Mouse (Mus musculus): Measurements from ENCODE around the gene Gtdc1. TPM values are rescaled to one million over a fixed set of nuclear protein-coding genes. Genes with fewer than 3 reads are reported as not detected.

Gene Gtdc1
- polyA plus RNA-seq, 1 experiment from 2014 or later = 8.5 TPM

- no peaks in the 10 kb centered on the region for H3K9me3 ChIP-seq (ENCODE audit: low read length)
- ATAC-seq (no peak), DNase-seq (no peak)
- H3K36me3 ChIP-seq (replicated peaks; ENCODE audit: insufficient read depth, low read length) = no peaks in the 10 kb centered on the region
- no peak for TF ChIP-seq CTCF (IDR thresholded peaks at IDR 0.05; ENCODE audit: low read depth)
- TF ChIP-seq EP300 (IDR thresholded peaks at IDR 0.05; ENCODE audit: low read depth) = no peak
- 64% methylated on average over 4 of the region's 4 CpGs for WGBS (ENCODE audit: insufficient replicate concordance)
- H3K4me1 ChIP-seq (ENCODE audit: insufficient read depth) = no peaks in the 10 kb centered on the region
- H3K4me3 ChIP-seq (ENCODE audit: low read depth, low read length) = no peak overlapping the region
- no peak overlapping the region for H3K4me2 ChIP-seq (ENCODE audit: low read depth, low read length)
- no peak overlapping the region for H3K9ac ChIP-seq (replicated peaks)
- no peak overlapping the region for H3K27ac ChIP-seq (ENCODE audit: low read depth)
- no peaks in the 10 kb centered on the region for H3K27me3 ChIP-seq (ENCODE audit: insufficient read depth, low read length)
Observed at GRCm38 (mm10) chr2:44700276-44700675, 227.2 kb downstream of the Gtdc1 start.

GRCm38 (mm10) chr2:44696441-44696840 is 231.0 kb downstream of the Gtdc1 start:
- 78% methylated on average over 3 of the region's 3 CpGs for WGBS (ENCODE audit: insufficient replicate concordance)
- no peak for ATAC-seq
- H3K4me1 ChIP-seq (ENCODE audit: insufficient read depth) = no peaks in the 10 kb centered on the region
- no peaks in the 10 kb centered on the region for H3K27me3 ChIP-seq (ENCODE audit: insufficient read depth, low read length)
- no peak for DNase-seq
- no peak overlapping the region for H3K4me3 ChIP-seq (ENCODE audit: low read depth, low read length)
- no peaks in the 10 kb centered on the region for H3K36me3 ChIP-seq (replicated peaks; ENCODE audit: insufficient read depth, low read length)
- H3K9me3 ChIP-seq (ENCODE audit: low read length) = no peaks in the 10 kb centered on the region
- no peak overlapping the region for H3K9ac ChIP-seq (replicated peaks)
- no peak overlapping the region for H3K4me2 ChIP-seq (ENCODE audit: low read depth, low read length)
- no peak for TF ChIP-seq EP300 (IDR thresholded peaks at IDR 0.05; ENCODE audit: low read depth)
- no peak for TF ChIP-seq CTCF (IDR thresholded peaks at IDR 0.05; ENCODE audit: low read depth)
- no peak overlapping the region for H3K27ac ChIP-seq (ENCODE audit: low read depth)

- TF ChIP-seq EP300 (IDR thresholded peaks at IDR 0.05; ENCODE audit: low read depth) (no peak), CTCF (IDR thresholded peaks at IDR 0.05; ENCODE audit: low read depth) (no peak)
- Histone ChIP-seq H3K27ac (ENCODE audit: low read depth) (no peak overlapping the region), H3K27me3 (ENCODE audit: insufficient read depth, low read length) (no peaks in the 10 kb centered on the region), H3K36me3 (replicated peaks; ENCODE audit: insufficient read depth, low read length) (no peaks in the 10 kb centered on the region), H3K4me3 (ENCODE audit: low read depth, low read length) (no peak overlapping the region), H3K9me3 (ENCODE audit: low read length) (no peaks in the 10 kb centered on the region), H3K4me1 (ENCODE audit: insufficient read depth) (no peaks in the 10 kb centered on the region), H3K4me2 (ENCODE audit: low read depth, low read length) (no peak overlapping the region), H3K9ac (replicated peaks) (no peak overlapping the region)
- 61% methylated on average over 1 of the region's 1 CpGs for WGBS (ENCODE audit: insufficient replicate concordance)
- DNase-seq (no peak), ATAC-seq (no peak)
Observed at GRCm38 (mm10) chr2:44693898-44694297, 233.6 kb downstream of the Gtdc1 start.

- WGBS (ENCODE audit: insufficient replicate concordance) = 81% methylated on average over 7 of the region's 7 CpGs
- DNase-seq (no peak), ATAC-seq (no peak)
- Histone ChIP-seq H3K9ac (replicated peaks) (no peak overlapping the region), H3K4me3 (ENCODE audit: low read depth, low read length) (no peak overlapping the region), H3K27ac (ENCODE audit: low read depth) (no peak overlapping the region), H3K36me3 (replicated peaks; ENCODE audit: insufficient read depth, low read length) (no peaks in the 10 kb centered on the region), H3K9me3 (ENCODE audit: low read length) (no peaks in the 10 kb centered on the region), H3K4me1 (ENCODE audit: insufficient read depth) (no peaks in the 10 kb centered on the region), H3K27me3 (ENCODE audit: insufficient read depth, low read length) (no peaks in the 10 kb centered on the region), H3K4me2 (ENCODE audit: low read depth, low read length) (no peak overlapping the region)
- TF ChIP-seq CTCF (IDR thresholded peaks at IDR 0.05; ENCODE audit: low read depth) (no peak), EP300 (IDR thresholded peaks at IDR 0.05; ENCODE audit: low read depth) (no peak)
Observed at GRCm38 (mm10) chr2:44664049-44664448, 263.4 kb downstream of the Gtdc1 start.

- Histone ChIP-seq H3K4me1 (ENCODE audit: insufficient read depth) (no peaks in the 10 kb centered on the region), H3K27ac (ENCODE audit: low read depth) (no peak overlapping the region), H3K4me2 (ENCODE audit: low read depth, low read length) (no peak overlapping the region), H3K9ac (replicated peaks) (no peak overlapping the region), H3K9me3 (ENCODE audit: low read length) (no peaks in the 10 kb centered on the region), H3K27me3 (ENCODE audit: insufficient read depth, low read length) (no peaks in the 10 kb centered on the region), H3K4me3 (ENCODE audit: low read depth, low read length) (no peak overlapping the region), H3K36me3 (replicated peaks; ENCODE audit: insufficient read depth, low read length) (no peaks in the 10 kb centered on the region)
- DNase-seq (no peak), ATAC-seq (no peak)
- 56% methylated on average over 2 of the region's 2 CpGs for WGBS (ENCODE audit: insufficient replicate concordance)
- TF ChIP-seq EP300 (IDR thresholded peaks at IDR 0.05; ENCODE audit: low read depth) (no peak), CTCF (IDR thresholded peaks at IDR 0.05; ENCODE audit: low read depth) (no peak)
Observed at GRCm38 (mm10) chr2:44659870-44660269, 267.6 kb downstream of the Gtdc1 start.

GRCm38 (mm10) chr2:44659011-44659410 is 268.4 kb downstream of the Gtdc1 start:
- Histone ChIP-seq H3K9ac (replicated peaks) (no peak overlapping the region), H3K9me3 (ENCODE audit: low read length) (no peaks in the 10 kb centered on the region), H3K4me1 (ENCODE audit: insufficient read depth) (no peaks in the 10 kb centered on the region), H3K27ac (ENCODE audit: low read depth) (no peak overlapping the region), H3K36me3 (replicated peaks; ENCODE audit: insufficient read depth, low read length) (no peaks in the 10 kb centered on the region), H3K4me2 (ENCODE audit: low read depth, low read length) (no peak overlapping the region), H3K4me3 (ENCODE audit: low read depth, low read length) (no peak overlapping the region), H3K27me3 (ENCODE audit: insufficient read depth, low read length) (no peaks in the 10 kb centered on the region)
- no peak for DNase-seq
- no peak for ATAC-seq
- TF ChIP-seq EP300 (IDR thresholded peaks at IDR 0.05; ENCODE audit: low read depth) (no peak), CTCF (IDR thresholded peaks at IDR 0.05; ENCODE audit: low read depth) (no peak)

GRCm38 (mm10) chr2:44648537-44648936 is 278.9 kb downstream of the Gtdc1 start:
- DNase-seq (no peak), ATAC-seq (no peak)
- no peak overlapping the region for H3K4me3 ChIP-seq (ENCODE audit: low read depth, low read length)
- TF ChIP-seq CTCF (IDR thresholded peaks at IDR 0.05; ENCODE audit: low read depth) = no peak
- no peak for TF ChIP-seq EP300 (IDR thresholded peaks at IDR 0.05; ENCODE audit: low read depth)
- whole genome bisulfite sequencing (ENCODE audit: insufficient replicate concordance) = 33% methylated on average over 3 of the region's 3 CpGs
- no peak overlapping the region for H3K27ac ChIP-seq (ENCODE audit: low read depth)
- no peaks in the 10 kb centered on the region for H3K36me3 ChIP-seq (replicated peaks; ENCODE audit: insufficient read depth, low read length)
- no peaks in the 10 kb centered on the region for H3K4me1 ChIP-seq (ENCODE audit: insufficient read depth)
- H3K4me2 ChIP-seq (ENCODE audit: low read depth, low read length) = no peak overlapping the region
- no peaks in the 10 kb centered on the region for H3K9me3 ChIP-seq (ENCODE audit: low read length)
- no peak overlapping the region for H3K9ac ChIP-seq (replicated peaks)
- no peaks in the 10 kb centered on the region for H3K27me3 ChIP-seq (ENCODE audit: insufficient read depth, low read length)
